Mouse (Mus musculus): ENCODE data around the gene Comp. TPM values are rescaled to one million over a fixed set of nuclear protein-coding genes. Genes with fewer than 3 reads are reported as not detected.

Comp gene
- polyA plus RNA-seq, 1 experiment from 2014 or later = 0.42 TPM

GRCm38 (mm10) chr8:70396184-70396583 lies 22.8 kb downstream of the Comp start:
- Histone ChIP-seq H3K4me2 (replicated peaks; ENCODE audit: low read depth) (no peak overlapping the region), H3K9me3 (ENCODE audit: control insufficient read depth, low read length) (no peaks in the 10 kb centered on the region), H3K27me3 (ENCODE audit: control insufficient read depth, insufficient read depth, low read length) (no peaks in the 10 kb centered on the region), H3K36me3 (ENCODE audit: control insufficient read depth, insufficient read depth, low read length) (0 out of 2 replicates have a peak, but pooled peaks cover 8% of the 10 kb centered on the region), H3K4me1 (replicated peaks; ENCODE audit: control insufficient read depth, insufficient read depth) (no peaks in the 10 kb centered on the region), H3K4me3 (ENCODE audit: low read depth, low read length) (no peak overlapping the region), H3K9ac (ENCODE audit: low read length) (peak overlapping the region; percentile 2; the same call in 1 of the 2 replicates), H3K27ac (replicated peaks) (no peak overlapping the region)
- 71% methylated on average over 5 of the region's 5 CpGs for WGBS
- DNase-seq (ENCODE audit: low spot score) (no peak), ATAC-seq (ENCODE audit: low FRiP score, low TSS enrichment) (no peak)
- TF ChIP-seq EP300 (optimal IDR thresholded peaks at IDR 0.05) (no peak), CTCF (IDR thresholded peaks at IDR 0.05; ENCODE audit: low read depth) (no peak)

GRCm38 (mm10) chr8:70397611-70398563 lies 24.5 kb downstream of the Comp start:
- Histone ChIP-seq H3K4me1 (replicated peaks; ENCODE audit: control insufficient read depth, insufficient read depth) (no peaks in the 10 kb centered on the region), H3K27ac (replicated peaks) (no peak overlapping the region), H3K9ac (ENCODE audit: low read length) (no peak overlapping the region), H3K4me2 (replicated peaks; ENCODE audit: low read depth) (no peak overlapping the region), H3K9me3 (ENCODE audit: control insufficient read depth, low read length) (no peaks in the 10 kb centered on the region), H3K27me3 (ENCODE audit: control insufficient read depth, insufficient read depth, low read length) (no peaks in the 10 kb centered on the region), H3K4me3 (ENCODE audit: low read depth, low read length) (no peak overlapping the region), H3K36me3 (ENCODE audit: control insufficient read depth, insufficient read depth, low read length) (0 out of 2 replicates have a peak, but pooled peaks cover 8% of the 10 kb centered on the region)
- no peak for TF ChIP-seq EP300 (optimal IDR thresholded peaks at IDR 0.05)
- DNase-seq (ENCODE audit: low spot score) = no peak
- 87% methylated on average over 16 of the region's 16 CpGs for WGBS
- ATAC-seq (ENCODE audit: low FRiP score, low TSS enrichment) = no peak

- no peaks in the 10 kb centered on the region for H3K9me3 ChIP-seq (ENCODE audit: control insufficient read depth, low read length)
- DNase-seq (ENCODE audit: low spot score) (no peak), ATAC-seq (ENCODE audit: low FRiP score, low TSS enrichment) (no peak)
- TF ChIP-seq EP300 (optimal IDR thresholded peaks at IDR 0.05) (no peak), CTCF (IDR thresholded peaks at IDR 0.05; ENCODE audit: low read depth) (peak; percentile 44)
- H3K4me2 ChIP-seq (replicated peaks; ENCODE audit: low read depth) = no peak overlapping the region
- 93% methylated on average over 3 of the region's 3 CpGs for WGBS
- no peak overlapping the region for H3K27ac ChIP-seq (replicated peaks)
- no peaks in the 10 kb centered on the region for H3K27me3 ChIP-seq (ENCODE audit: control insufficient read depth, insufficient read depth, low read length)
- H3K9ac ChIP-seq (ENCODE audit: low read length) = no peak overlapping the region
- no peak overlapping the region for H3K4me3 ChIP-seq (ENCODE audit: low read depth, low read length)
- H3K4me1 ChIP-seq (replicated peaks; ENCODE audit: control insufficient read depth, insufficient read depth) = peaks cover 18% of the 10 kb centered on the region
- 0 out of 2 replicates have a peak, but pooled peaks cover 3% of the 10 kb centered on the region for H3K36me3 ChIP-seq (ENCODE audit: control insufficient read depth, insufficient read depth, low read length)
Observed at GRCm38 (mm10) chr8:70404212-70404611, 30.9 kb downstream of the Comp start.

- Histone ChIP-seq H3K4me2 (replicated peaks; ENCODE audit: low read depth) (no peak overlapping the region), H3K27me3 (ENCODE audit: control insufficient read depth, insufficient read depth, low read length) (no peaks in the 10 kb centered on the region), H3K9me3 (ENCODE audit: control insufficient read depth, low read length) (no peaks in the 10 kb centered on the region), H3K4me1 (replicated peaks; ENCODE audit: control insufficient read depth, insufficient read depth) (peaks cover 22% of the 10 kb centered on the region), H3K27ac (replicated peaks) (no peak overlapping the region), H3K36me3 (ENCODE audit: control insufficient read depth, insufficient read depth, low read length) (0 out of 2 replicates have a peak, but pooled peaks cover 2% of the 10 kb centered on the region), H3K4me3 (ENCODE audit: low read depth, low read length) (no peak overlapping the region), H3K9ac (ENCODE audit: low read length) (no peak overlapping the region)
- 31% methylated on average over 7 of the region's 7 CpGs for WGBS
- no peak for ATAC-seq (ENCODE audit: low FRiP score, low TSS enrichment)
- TF ChIP-seq EP300 (optimal IDR thresholded peaks at IDR 0.05) (no peak), CTCF (IDR thresholded peaks at IDR 0.05; ENCODE audit: low read depth) (no peak)
- DNase-seq (ENCODE audit: low spot score) = no peak
Observed at GRCm38 (mm10) chr8:70405189-70405588, 31.8 kb downstream of the Comp start.

GRCm38 (mm10) chr8:70406427-70407069 lies 33.2 kb downstream of the Comp start:
- H3K4me1 ChIP-seq (replicated peaks; ENCODE audit: control insufficient read depth, insufficient read depth) = peaks cover 22% of the 10 kb centered on the region
- ATAC-seq (ENCODE audit: low FRiP score, low TSS enrichment) (peak; percentile 62), DNase-seq (ENCODE audit: low spot score) (peak; percentile 72)
- no peaks in the 10 kb centered on the region for H3K27me3 ChIP-seq (ENCODE audit: control insufficient read depth, insufficient read depth, low read length)
- H3K27ac ChIP-seq (replicated peaks) = peak overlapping the region; percentile 35; the same call in 1 of the 2 replicates
- H3K36me3 ChIP-seq (ENCODE audit: control insufficient read depth, insufficient read depth, low read length) = no peaks in the 10 kb centered on the region
- peak overlapping the region; percentile 18; the same call in 1 of the 2 replicates for H3K9ac ChIP-seq (ENCODE audit: low read length)
- H3K4me2 ChIP-seq (replicated peaks; ENCODE audit: low read depth) = no peak overlapping the region
- no peak overlapping the region for H3K4me3 ChIP-seq (ENCODE audit: low read depth, low read length)
- H3K9me3 ChIP-seq (ENCODE audit: control insufficient read depth, low read length) = no peaks in the 10 kb centered on the region
- WGBS = 51% methylated on average over 11 of the region's 11 CpGs
- no peak for TF ChIP-seq EP300 (optimal IDR thresholded peaks at IDR 0.05)
- TF ChIP-seq CTCF (IDR thresholded peaks at IDR 0.05; ENCODE audit: low read depth) = no peak
